Mouse (Mus musculus) kidney, adult 2 months (tissue): ENCODE measurements around the gene Ptpn21.

Experiments used
- CTCF ChIP-seq: fragments of 200-500 bp; conservative IDR thresholded peaks from 2 replicates; pipeline ENCODE4 v1.5.1; 2011; ENCODE audit warnings: low read depth, mild to moderate bottlenecking, control low read depth, low read length, moderate library complexity, mixed read lengths; ENCODE audit not compliant: insufficient read depth, insufficient read length
- POLR2A ChIP-seq: fragments of 200-500 bp; IDR thresholded peaks from one replicate; pipeline ENCODE4 v1.6.1; 2011; ENCODE audit warnings: low read depth, low read length, control low read depth

DNA sequence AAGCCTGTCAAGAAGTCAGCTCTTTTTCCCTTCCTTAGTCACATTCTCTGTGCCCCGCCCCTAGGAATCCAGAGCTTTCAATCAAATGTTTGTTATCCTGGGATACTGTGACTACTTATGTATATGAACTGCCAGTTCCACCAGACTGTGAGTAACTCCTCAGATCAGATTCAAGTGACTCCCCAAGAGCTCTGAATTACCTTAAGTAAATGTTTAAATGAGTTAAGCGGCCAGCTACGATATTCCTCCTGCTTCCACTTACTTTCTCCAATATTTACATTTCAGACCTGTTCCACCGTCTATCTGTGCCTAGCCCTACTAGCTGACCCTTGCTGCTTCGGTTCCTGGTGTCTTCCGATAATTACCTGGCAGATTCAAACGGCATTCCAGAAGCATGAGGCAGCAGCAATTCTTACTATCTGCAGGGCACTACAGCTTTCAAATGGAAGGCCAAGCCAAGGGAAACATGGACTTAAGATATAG is 23.5 kb downstream of the Ptpn21 start:
- no peak for TF ChIP-seq CTCF
- TF ChIP-seq POLR2A: no peak
